Mouse (Mus musculus): Measurements from ENCODE around the gene Dph3.

DNA sequence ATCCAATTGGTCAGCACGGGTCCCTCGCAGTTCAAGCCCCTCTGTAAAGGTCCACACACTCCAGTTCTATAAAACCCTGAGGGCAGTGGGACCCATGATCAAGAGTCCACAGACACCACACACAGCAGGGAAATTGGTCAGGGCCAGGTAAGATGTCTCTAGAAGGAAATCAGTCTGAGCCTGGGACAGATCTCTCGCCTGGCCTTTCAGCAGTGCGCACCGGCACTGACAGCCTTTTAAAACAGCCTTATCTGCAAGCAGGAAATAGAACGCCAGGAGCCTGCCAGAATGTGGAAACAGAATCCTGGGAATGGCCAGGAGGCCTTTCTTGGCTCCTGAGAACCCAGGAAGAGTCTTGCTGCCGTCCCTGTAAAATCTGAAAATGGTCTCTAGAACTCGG lies 29.7 kb downstream of the Dph3 start:
- TF ChIP-seq POLR2A (IDR thresholded peaks at IDR 0.05; ENCODE audit: low read depth, low read length) (no peak), CTCF (conservative IDR thresholded peaks at IDR 0.05; ENCODE audit: insufficient read depth, insufficient read length, low read depth, low read length) (no peak)

Data from kidney, adult 2 months (tissue).